Mouse (Mus musculus) retina, adult 2 months (tissue): ENCODE results near the gene Arih2.
"Not testable (repeated sequence)": the region's sequence is repeated elsewhere in the genome, so short reads cannot be mapped to it uniquely, and the experiment has no call there.

ENCODE experiments used
- DNase-seq: peaks from one replicate; pipeline ENCODE4 v3.0.0-alpha.2; 2012; ENCODE audit warnings: low read depth, low spot score

The Arih2 gene

GRCm38 (mm10) chr9:108648611-108649560 is at the start of gene Arih2:
Arih2 (minus strand) TSS chr9:108649386.
- peak; percentile 90 for DNase-seq

- DNase-seq: no peak
These were observed 45.3 kb upstream of the Arih2 start for GRCm38 (mm10) chr9:108694533-108694932.

GRCm38 (mm10) chr9:108693946-108694345 is 44.8 kb upstream of the Arih2 start:
- no peak for DNase-seq

GRCm38 (mm10) chr9:108692226-108693041 is 43.2 kb upstream of the Arih2 start:
- peak; percentile 26 for DNase-seq

GRCm38 (mm10) chr9:108691846-108692225 is 42.6 kb upstream of the Arih2 start:
- peak; percentile 79 for DNase-seq

- no peak for DNase-seq
These were observed 42.2 kb upstream of the Arih2 start for GRCm38 (mm10) chr9:108691371-108691770.

- no peak for DNase-seq
These were observed 41.7 kb upstream of the Arih2 start for GRCm38 (mm10) chr9:108690914-108691313.

- DNase-seq: no peak
These were observed 40.8 kb upstream of the Arih2 start for GRCm38 (mm10) chr9:108689993-108690392.

GRCm38 (mm10) chr9:108689106-108689505 is 39.9 kb upstream of the Arih2 start, which contains the start of gene Prkar2a:
Prkar2a (plus strand) TSS chr9:108689314.
- no peak for DNase-seq

GRCm38 (mm10) chr9:108688451-108688850 is 39.3 kb upstream of the Arih2 start:
- no peak for DNase-seq

- DNase-seq: no peak
These were observed 38.5 kb upstream of the Arih2 start for GRCm38 (mm10) chr9:108687686-108688085.

GRCm38 (mm10) chr9:108687181-108687580 is 38.0 kb upstream of the Arih2 start:
- DNase-seq: no peak

GRCm38 (mm10) chr9:108686475-108686887 is 37.3 kb upstream of the Arih2 start:
- no peak for DNase-seq

GRCm38 (mm10) chr9:108680026-108680425 is 30.8 kb upstream of the Arih2 start:
- no peak for DNase-seq

- no peak for DNase-seq
These were observed 24.0 kb upstream of the Arih2 start for GRCm38 (mm10) chr9:108673151-108673550.

- DNase-seq: no peak
These were observed 20.7 kb upstream of the Arih2 start for GRCm38 (mm10) chr9:108669875-108670274.

- DNase-seq: no peak
These were observed 13.5 kb upstream of the Arih2 start for GRCm38 (mm10) chr9:108662660-108663059.

GRCm38 (mm10) chr9:108661677-108662612 is 12.8 kb upstream of the Arih2 start, which contains the start of gene Slc25a20:
Slc25a20 (plus strand) TSS chr9:108662088.
- peak; percentile 79 for DNase-seq

GRCm38 (mm10) chr9:108655865-108656264 is 6.7 kb upstream of the Arih2 start:
- DNase-seq: not testable (repeated sequence)

GRCm38 (mm10) chr9:108654566-108655464 is 5.6 kb upstream of the Arih2 start:
- no peak for DNase-seq
